Mouse (Mus musculus) C2C12 (cell line): ENCODE measurements around the gene Umps. TPM values are rescaled to one million over a fixed set of nuclear protein-coding genes. Genes with fewer than 3 reads are reported as not detected.
A peak's percentile ranks its signal among the peaks of the same experiment; 100 is the strongest.

Source experiments
- H3K27me3 ChIP-seq: one replicate; pipeline ENCODE4 v1.6.1; 2011; ENCODE audit not compliant: control insufficient read depth, insufficient read depth, insufficient read length
- H3K36me3 ChIP-seq: one replicate; pipeline ENCODE4 v1.6.1; 2011; ENCODE audit not compliant: control insufficient read depth, insufficient read depth
- H3K4me3 ChIP-seq: one replicate; pipeline ENCODE4 v1.5.1; 2011; ENCODE audit warnings: mild to moderate bottlenecking, control low read depth; ENCODE audit not compliant: poor library complexity, insufficient read depth, severe bottlenecking
- H3K79me2 ChIP-seq: one replicate; pipeline ENCODE4 v1.6.1; 2011; ENCODE audit not compliant: control insufficient read depth, insufficient read depth
- H3K79me3 ChIP-seq: one replicate; pipeline ENCODE4 v1.6.1; 2011; ENCODE audit warnings: low read depth, control low read depth
- H3ac ChIP-seq: one replicate; pipeline ENCODE3; 2011; ENCODE audit warnings: low read depth; ENCODE audit not compliant: control insufficient read depth, insufficient read length
- CEBPB ChIP-seq: IDR thresholded peaks from one replicate; pipeline ENCODE4 v1.6.1; 2011; ENCODE audit warnings: low read depth, mild to moderate bottlenecking, control low read depth, moderate library complexity
- CTCF ChIP-seq: IDR thresholded peaks from one replicate; pipeline ENCODE4 v1.5.1; 2011; ENCODE audit not compliant: control insufficient read depth, insufficient read depth, insufficient read length
- FOSL1 ChIP-seq: IDR thresholded peaks from one replicate; pipeline ENCODE4 v1.8.0; 2011; ENCODE audit warnings: mild to moderate bottlenecking, low read length; ENCODE audit not compliant: poor library complexity, insufficient read depth, severe bottlenecking
- MAX ChIP-seq: IDR thresholded peaks from one replicate; pipeline ENCODE4 v1.6.1; 2011; ENCODE audit warnings: mild to moderate bottlenecking, control low read depth
- MYOD1 ChIP-seq: IDR thresholded peaks from one replicate; pipeline ENCODE4 v1.6.1; 2011; ENCODE audit warnings: low read depth; ENCODE audit not compliant: control insufficient read depth, insufficient read length
- MYOG ChIP-seq: IDR thresholded peaks from one replicate; pipeline ENCODE4 v1.6.1; 2011; ENCODE audit not compliant: control insufficient read depth, insufficient read length; ENCODE audit errors: extremely low read depth
- USF1 ChIP-seq: IDR thresholded peaks from one replicate; pipeline ENCODE4 v1.6.1; 2011; ENCODE audit warnings: low read depth, mild to moderate bottlenecking, control low read depth, moderate library complexity
- polyA plus RNA-seq: library from polyadenylated mRNA; unstranded; fragments of >200 nt; fragmentation: generic; extraction: Trizol; gene quantifications from one replicate; pipeline ENCODE4 v1.2.1, GENCODE M21; 2012; ENCODE audit warnings: missing spikeins

Umps gene
- polyA plus RNA-seq, 1 experiment: 55.6 TPM

- Histone ChIP-seq H3K27me3 (no peaks in the 10 kb centered on the region), H3K79me2 (no peaks in the 10 kb centered on the region), H3ac (no peak overlapping the region), H3K4me3 (no peak overlapping the region), H3K36me3 (no peaks in the 10 kb centered on the region), H3K79me3 (no peaks in the 10 kb centered on the region)
- no peak for TF ChIP-seq MAX
- no peak for TF ChIP-seq USF1
- TF ChIP-seq MYOG: no peak
- no peak for TF ChIP-seq MYOD1
- no peak for TF ChIP-seq CEBPB
- TF ChIP-seq CTCF: no peak
- no peak for TF ChIP-seq FOSL1
Measured at GRCm38 (mm10) chr16:33939133-33939531, 27.7 kb downstream of the Umps start.

GRCm38 (mm10) chr16:33938311-33939132, 28.3 kb downstream of the Umps start:
- no peaks in the 10 kb centered on the region for H3K79me2 ChIP-seq
- H3K79me3 ChIP-seq: no peaks in the 10 kb centered on the region
- no peaks in the 10 kb centered on the region for H3K27me3 ChIP-seq
- no peak overlapping the region for H3ac ChIP-seq
- TF ChIP-seq CTCF: no peak
- no peak for TF ChIP-seq FOSL1
- TF ChIP-seq MYOD1: no peak
- no peak for TF ChIP-seq CEBPB
- TF ChIP-seq USF1: no peak
- no peak for TF ChIP-seq MAX
- TF ChIP-seq MYOG: no peak
- no peak overlapping the region for H3K4me3 ChIP-seq
- H3K36me3 ChIP-seq: no peaks in the 10 kb centered on the region

- Histone ChIP-seq H3K36me3 (no peaks in the 10 kb centered on the region), H3ac (no peak overlapping the region), H3K79me2 (no peaks in the 10 kb centered on the region), H3K27me3 (no peaks in the 10 kb centered on the region), H3K79me3 (no peaks in the 10 kb centered on the region), H3K4me3 (no peak overlapping the region)
- TF ChIP-seq MAX (no peak), MYOD1 (no peak), FOSL1 (no peak), USF1 (peak; percentile 26), CEBPB (no peak), MYOG (no peak), CTCF (no peak)
Measured at GRCm38 (mm10) chr16:33937567-33937966, 29.3 kb downstream of the Umps start.

- Histone ChIP-seq H3K79me2 (no peaks in the 10 kb centered on the region), H3K79me3 (no peaks in the 10 kb centered on the region), H3ac (no peak overlapping the region), H3K4me3 (no peak overlapping the region), H3K36me3 (no peaks in the 10 kb centered on the region), H3K27me3 (no peaks in the 10 kb centered on the region)
- TF ChIP-seq MAX (no peak), USF1 (no peak), MYOG (no peak), CEBPB (no peak), FOSL1 (no peak), CTCF (no peak), MYOD1 (no peak)
Measured at GRCm38 (mm10) chr16:33936885-33937284, 30.0 kb downstream of the Umps start.

- H3K79me2 ChIP-seq: no peaks in the 10 kb centered on the region
- no peaks in the 10 kb centered on the region for H3K27me3 ChIP-seq
- no peaks in the 10 kb centered on the region for H3K79me3 ChIP-seq
- no peak for TF ChIP-seq CTCF
- TF ChIP-seq MYOG: no peak
- no peaks in the 10 kb centered on the region for H3K36me3 ChIP-seq
- no peak overlapping the region for H3K4me3 ChIP-seq
- H3ac ChIP-seq: no peak overlapping the region
Measured at GRCm38 (mm10) chr16:33935407-33935785, 31.4 kb downstream of the Umps start.
